Mouse (Mus musculus): ENCODE data around the gene Stat1.

Stat1 gene

GRCm38 (mm10) chr1:52118860-52119591 lies at the start of gene Stat1:
TSS of gene Stat1 (plus strand) at chr1:52119440.
- peak; percentile 63 for DNase-seq (ENCODE audit: low spot score)

- DNase-seq (ENCODE audit: low spot score), result no peak
Observed at GRCm38 (mm10) chr1:52079724-52080367, 39.4 kb upstream of the Stat1 start.

- DNase-seq (ENCODE audit: low spot score), result no peak
Observed at GRCm38 (mm10) chr1:52080375-52080774, 38.9 kb upstream of the Stat1 start.

GRCm38 (mm10) chr1:52086236-52086635 lies 33.0 kb upstream of the Stat1 start:
- DNase-seq (ENCODE audit: low spot score), result no peak

- DNase-seq (ENCODE audit: low spot score), result no peak
Observed at GRCm38 (mm10) chr1:52087128-52087527, 32.1 kb upstream of the Stat1 start.

- DNase-seq (ENCODE audit: low spot score), result no peak
Observed at GRCm38 (mm10) chr1:52088634-52089033, 30.6 kb upstream of the Stat1 start.

GRCm38 (mm10) chr1:52098618-52099232 lies 20.5 kb upstream of the Stat1 start:
- DNase-seq (ENCODE audit: low spot score), result no peak

GRCm38 (mm10) chr1:52100496-52100895 lies 18.7 kb upstream of the Stat1 start:
- no peak for DNase-seq (ENCODE audit: low spot score)

- DNase-seq (ENCODE audit: low spot score), result no peak
Observed at GRCm38 (mm10) chr1:52102795-52103194, 16.4 kb upstream of the Stat1 start.

- no peak for DNase-seq (ENCODE audit: low spot score)
Observed at GRCm38 (mm10) chr1:52107206-52107605, 12.0 kb upstream of the Stat1 start.

- no peak for DNase-seq (ENCODE audit: low spot score)
Observed at GRCm38 (mm10) chr1:52111217-52111616, 8.0 kb upstream of the Stat1 start.

GRCm38 (mm10) chr1:52112301-52112700 lies 6.9 kb upstream of the Stat1 start:
- no peak for DNase-seq (ENCODE audit: low spot score)

- no peak for DNase-seq (ENCODE audit: low spot score)
Observed at GRCm38 (mm10) chr1:52113067-52113665, 6.1 kb upstream of the Stat1 start.

- peak; percentile 97 for DNase-seq (ENCODE audit: low spot score)
Observed at GRCm38 (mm10) chr1:52113666-52114069, 5.6 kb upstream of the Stat1 start.

- no peak for DNase-seq (ENCODE audit: low spot score)
Observed at GRCm38 (mm10) chr1:52116441-52116840, 2.8 kb upstream of the Stat1 start.

GRCm38 (mm10) chr1:52117777-52118176 lies 1.5 kb upstream of the Stat1 start:
- DNase-seq (ENCODE audit: low spot score), result no peak

GRCm38 (mm10) chr1:52119691-52120090 lies 451 bp downstream of the Stat1 start:
- DNase-seq (ENCODE audit: low spot score), result no peak

GRCm38 (mm10) chr1:52120191-52120590 lies 951 bp downstream of the Stat1 start:
- DNase-seq (ENCODE audit: low spot score), result no peak

- no peak for DNase-seq (ENCODE audit: low spot score)
Observed at GRCm38 (mm10) chr1:52121052-52121451, 1.8 kb downstream of the Stat1 start.

- no peak for DNase-seq (ENCODE audit: low spot score)
Observed at GRCm38 (mm10) chr1:52124818-52125217, 5.6 kb downstream of the Stat1 start.

- no peak for DNase-seq (ENCODE audit: low spot score)
Observed at GRCm38 (mm10) chr1:52127350-52127749, 8.1 kb downstream of the Stat1 start.

GRCm38 (mm10) chr1:52129794-52130193 lies 10.6 kb downstream of the Stat1 start:
- DNase-seq (ENCODE audit: low spot score), result no peak

Data from ovary, postnatal 10 days (tissue).